Mouse (Mus musculus): ENCODE data around the gene Hist1h4f.
A peak's percentile ranks its signal among the peaks of the same experiment; 100 is the strongest.
"Not testable (repeated sequence)": the region's sequence is repeated elsewhere in the genome, so short reads cannot be mapped to it uniquely, and the experiment has no call there.

The Hist1h4f gene

DNA sequence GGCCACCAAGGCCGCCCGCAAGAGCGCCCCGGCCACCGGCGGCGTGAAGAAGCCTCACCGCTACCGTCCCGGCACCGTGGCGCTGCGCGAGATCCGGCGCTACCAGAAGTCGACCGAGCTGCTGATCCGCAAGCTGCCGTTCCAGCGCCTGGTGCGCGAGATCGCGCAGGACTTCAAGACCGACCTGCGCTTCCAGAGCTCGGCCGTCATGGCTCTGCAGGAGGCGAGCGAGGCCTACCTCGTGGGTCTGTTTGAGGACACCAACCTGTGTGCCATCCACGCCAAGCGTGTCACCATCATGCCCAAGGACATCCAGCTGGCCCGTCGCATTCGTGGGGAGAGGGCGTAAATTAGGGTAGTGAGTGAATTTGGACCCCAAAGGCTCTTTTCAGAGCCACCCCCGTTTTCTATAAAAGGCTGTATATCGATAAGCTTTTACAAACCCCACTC is 24.4 kb upstream of the Hist1h4f start:
- peak in 1 of 2 experiments; percentile 39 for DNase-seq

DNA sequence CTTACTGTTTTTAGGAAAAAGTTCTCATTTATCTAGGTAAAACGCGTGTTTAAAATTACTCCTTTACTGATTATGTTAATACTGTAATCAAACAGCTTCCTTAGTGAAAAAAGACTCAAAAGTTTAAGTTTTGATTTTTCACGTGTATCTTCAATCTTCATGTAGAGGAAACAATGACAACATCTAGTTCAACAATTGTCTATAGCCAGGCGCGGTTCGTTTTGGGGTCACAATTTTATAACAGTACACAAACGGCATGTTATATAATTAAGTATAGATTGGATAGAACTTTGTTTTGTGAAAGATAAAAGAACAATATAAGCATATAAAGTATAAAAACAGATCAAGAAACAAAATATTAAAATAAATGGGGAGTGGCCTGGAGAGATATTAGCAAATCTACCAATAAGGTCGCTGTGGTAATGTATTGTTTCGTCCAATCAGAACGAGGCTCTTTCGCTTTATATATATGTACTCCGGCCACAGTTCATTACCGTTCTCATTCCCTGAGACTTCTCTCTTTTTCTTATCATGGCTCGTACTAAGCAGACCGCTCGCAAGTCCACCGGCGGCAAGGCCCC is 23.9 kb upstream of the Hist1h4f start, which contains the start of gene Hist1h3d:
TSS of gene Hist1h3d (plus strand) at position 493 of the 581 bp plus-strand sequence.
- DNase-seq = peak in 1 of 2 experiments; percentile 66

DNA sequence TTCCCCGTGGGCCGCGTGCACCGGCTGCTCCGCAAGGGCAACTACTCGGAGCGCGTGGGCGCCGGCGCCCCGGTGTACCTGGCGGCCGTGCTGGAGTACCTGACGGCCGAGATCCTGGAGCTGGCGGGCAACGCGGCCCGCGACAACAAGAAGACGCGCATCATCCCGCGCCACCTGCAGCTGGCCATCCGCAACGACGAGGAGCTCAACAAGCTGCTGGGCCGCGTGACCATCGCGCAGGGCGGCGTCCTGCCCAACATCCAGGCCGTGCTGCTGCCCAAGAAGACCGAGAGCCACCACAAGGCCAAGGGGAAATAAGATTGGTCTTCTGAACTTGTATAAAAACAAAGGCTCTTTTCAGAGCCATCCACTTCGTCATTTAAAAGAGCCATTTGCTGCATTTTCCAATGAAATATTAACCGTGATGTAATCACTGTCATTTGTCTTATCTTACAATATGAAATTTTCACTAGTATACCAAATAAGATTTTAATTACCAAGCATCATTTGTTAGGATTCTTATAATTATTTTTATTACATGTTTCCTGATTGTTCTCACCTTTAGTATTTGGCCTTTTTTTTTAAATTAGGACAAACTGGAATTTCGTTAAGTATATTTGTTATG is 23.2 kb upstream of the Hist1h4f start:
- DNase-seq = not testable (repeated sequence)

DNA sequence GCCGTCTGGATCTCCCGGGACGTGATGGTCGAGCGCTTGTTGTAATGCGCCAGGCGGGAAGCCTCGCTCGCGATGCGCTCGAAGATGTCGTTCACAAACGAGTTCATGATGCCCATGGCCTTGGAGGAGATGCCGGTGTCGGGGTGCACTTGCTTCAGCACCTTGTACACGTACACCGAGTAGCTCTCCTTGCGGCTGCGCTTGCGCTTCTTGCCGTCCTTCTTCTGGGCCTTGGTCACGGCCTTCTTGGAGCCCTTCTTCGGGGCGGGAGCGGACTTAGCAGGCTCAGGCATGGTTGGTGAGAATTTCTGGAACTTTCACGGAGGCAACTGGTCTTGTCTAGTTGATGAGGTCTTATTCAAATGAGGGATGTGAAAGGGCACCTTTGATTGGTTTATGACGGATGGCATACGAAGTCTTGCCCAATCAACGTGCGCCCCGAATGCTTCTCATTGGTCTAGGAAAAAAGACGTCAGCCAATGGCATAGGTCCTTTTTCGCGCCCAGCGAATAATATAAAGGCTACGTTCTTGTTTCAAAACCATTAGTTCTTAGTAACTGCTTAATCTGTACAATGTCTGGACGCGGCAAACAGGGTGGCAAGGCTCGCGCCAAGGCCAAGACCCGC is 22.6 kb upstream of the Hist1h4f start, which contains the start of the genes Hist1h2bf and Hist1h2ad:
TSS of gene Hist1h2bf (minus strand) at position 299 of the 627 bp plus-strand sequence.
TSS of gene Hist1h2ad (plus strand) at position 484 of the 627 bp plus-strand sequence.
- DNase-seq = peak; percentile 88 to 94

DNA sequence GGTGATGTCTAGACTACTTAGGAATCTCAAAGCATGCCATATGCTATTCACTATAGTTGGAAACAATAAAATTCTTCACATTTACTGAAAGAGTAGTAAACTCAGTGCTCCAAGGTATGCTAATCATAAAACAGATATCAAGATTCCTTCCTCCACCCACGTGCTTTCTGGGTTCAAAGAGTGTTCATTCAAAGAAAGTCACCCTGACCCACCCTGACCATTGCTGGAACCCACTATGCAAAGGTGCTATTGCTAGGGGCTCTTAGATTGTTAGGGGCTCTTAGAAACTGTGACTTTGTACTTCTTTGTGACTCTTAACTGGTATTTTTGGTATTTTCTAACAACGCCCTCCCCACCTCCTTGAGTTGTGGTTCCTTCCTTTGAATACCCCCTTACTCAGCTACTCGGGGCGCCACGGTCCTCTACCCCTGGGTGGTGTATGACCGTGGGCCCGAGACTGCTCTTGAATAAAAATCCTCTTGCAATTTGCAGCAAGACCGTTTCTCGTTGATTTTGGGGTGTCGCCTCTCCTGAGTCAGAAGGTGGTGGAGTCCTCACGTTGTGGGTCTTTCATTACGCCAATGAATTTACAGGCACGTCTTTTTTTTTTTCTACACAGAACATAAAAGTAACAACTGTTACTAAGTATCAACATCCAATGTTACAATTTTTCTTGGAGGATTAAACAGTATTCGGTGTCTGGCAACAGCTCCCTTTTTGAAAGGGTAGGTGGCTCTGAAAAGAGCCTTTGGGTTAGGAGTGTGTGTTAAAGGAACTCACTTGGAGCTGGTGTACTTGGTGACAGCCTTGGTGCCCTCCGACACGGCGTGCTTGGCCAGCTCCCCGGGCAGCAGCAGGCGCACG is 21.8 kb upstream of the Hist1h4f start:
- DNase-seq = peak in 1 of 2 experiments; percentile 18

DNA sequence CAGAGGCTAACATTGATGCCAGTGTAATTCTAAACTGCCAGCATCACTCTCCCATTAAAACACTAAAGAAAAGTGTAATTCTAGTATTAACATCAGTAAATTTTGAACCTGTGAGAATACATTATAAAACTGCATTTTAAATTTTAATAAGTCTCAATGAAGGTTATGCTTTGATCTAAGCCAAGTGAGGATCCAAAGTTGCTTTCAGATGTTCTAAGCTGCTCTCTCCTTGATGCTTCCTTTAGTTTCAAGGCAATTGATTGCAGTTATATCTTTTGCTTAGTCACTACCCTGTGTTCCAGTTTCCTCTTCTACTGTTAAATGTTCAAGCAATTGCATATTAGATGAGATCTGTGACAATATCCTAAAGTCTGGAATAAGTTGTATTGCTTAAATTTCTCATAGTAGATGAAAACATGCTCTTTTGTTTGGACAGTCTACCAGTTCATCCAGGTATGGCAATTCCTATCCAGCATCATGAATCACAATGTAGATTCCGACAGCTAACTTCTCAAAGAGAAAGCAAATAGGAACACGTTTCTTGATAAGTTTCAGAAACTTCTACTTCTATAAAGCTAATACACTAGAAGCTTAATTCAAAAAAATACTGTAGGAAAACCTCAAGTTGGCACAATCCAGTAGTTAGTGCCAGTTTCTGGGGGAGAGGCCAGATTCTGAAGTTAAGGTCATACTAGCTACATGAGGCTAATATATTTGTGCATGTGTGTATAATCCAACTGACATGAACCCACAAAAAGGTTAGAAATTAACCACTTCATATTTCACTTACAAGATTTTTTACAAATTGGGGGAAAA is 21.0 kb upstream of the Hist1h4f start:
- DNase-seq = no peak

DNA sequence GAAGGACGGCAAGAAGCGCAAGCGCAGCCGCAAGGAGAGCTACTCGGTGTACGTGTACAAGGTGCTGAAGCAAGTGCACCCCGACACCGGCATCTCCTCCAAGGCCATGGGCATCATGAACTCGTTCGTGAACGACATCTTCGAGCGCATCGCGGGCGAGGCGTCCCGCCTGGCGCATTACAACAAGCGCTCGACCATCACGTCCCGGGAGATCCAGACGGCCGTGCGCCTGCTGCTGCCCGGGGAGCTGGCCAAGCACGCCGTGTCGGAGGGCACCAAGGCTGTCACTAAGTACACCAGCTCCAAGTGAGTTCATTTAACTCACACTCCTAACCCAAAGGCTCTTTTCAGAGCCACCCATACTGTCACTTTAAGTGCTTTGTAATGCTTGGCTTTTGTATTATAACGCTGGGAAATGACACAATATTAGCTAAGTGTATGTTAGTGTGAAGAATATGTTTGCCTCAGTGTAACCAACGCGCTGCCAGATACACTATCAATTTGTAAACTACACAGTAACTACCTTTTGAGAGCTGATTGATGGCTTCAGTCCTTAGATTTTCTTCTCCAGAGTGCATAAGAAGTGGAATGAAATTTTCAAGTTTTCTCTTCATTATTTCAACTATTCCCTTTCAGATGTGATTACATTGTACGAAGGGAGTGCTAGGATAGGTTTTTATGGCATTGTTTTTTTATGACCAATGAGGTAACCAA is 20.2 kb upstream of the Hist1h4f start:
- peak in 1 of 2 experiments; percentile 39 for DNase-seq

DNA sequence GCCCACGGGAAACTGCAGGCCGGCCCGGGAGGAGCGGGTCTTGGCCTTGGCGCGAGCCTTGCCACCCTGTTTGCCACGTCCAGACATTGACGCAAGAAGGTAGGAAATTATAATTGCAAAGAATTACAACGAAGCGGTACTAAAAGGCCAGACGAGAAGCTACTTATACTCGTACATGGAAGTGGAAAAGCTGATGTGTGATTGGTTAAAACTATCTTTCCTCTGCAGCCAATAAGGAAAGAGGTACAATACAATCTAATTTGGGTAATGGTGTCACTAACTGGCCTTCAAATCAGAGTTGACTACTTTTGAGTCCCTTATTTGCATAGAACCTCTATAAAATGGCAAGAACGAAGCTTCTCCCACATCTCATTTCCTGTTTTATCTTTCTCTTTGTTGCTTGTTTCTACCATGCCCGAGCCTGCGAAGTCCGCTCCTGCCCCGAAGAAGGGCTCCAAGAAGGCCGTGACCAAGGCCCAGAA is 19.6 kb upstream of the Hist1h4f start, which contains the start of the genes Hist1h2ae and Hist1h2bg:
TSS of gene Hist1h2ae (minus strand) at position 199 of the 482 bp plus-strand sequence.
TSS of gene Hist1h2bg (plus strand) at position 375 of the 482 bp plus-strand sequence.
- DNase-seq = peak; percentile 64 to 79

DNA sequence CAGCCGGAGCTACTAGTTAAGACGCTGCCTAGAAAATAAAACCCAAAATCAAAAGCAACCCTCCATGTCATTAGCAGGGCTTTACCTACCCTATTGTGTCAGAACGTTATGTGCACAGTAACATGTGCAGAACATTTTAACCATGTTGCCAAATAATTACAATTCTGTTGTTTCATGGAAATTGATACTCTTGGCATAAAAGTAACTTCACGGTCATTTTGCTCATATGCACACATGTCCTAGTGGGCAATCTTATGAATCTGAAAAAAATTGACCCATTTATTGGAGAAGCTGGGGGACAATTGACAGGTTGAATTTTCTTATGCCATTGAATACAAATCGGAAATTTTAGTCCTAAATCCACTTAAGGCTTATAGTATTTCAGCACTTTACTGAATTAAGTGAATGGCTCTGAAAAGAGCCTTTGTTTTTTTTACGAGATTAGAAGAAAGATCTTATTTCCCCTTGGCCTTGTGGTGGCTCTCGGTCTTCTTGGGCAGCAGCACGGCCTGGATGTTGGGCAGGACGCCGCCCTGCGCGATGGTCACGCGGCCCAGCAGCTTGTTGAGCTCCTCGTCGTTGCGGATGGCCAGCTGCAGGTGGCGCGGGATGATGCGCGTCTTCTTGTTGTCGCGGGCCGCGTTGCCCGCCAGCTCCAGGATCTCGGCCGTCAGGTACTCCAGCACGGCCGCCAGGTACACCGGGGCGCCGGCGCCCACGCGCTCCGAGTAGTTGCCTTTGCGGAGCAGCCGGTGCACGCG is 19.0 kb upstream of the Hist1h4f start:
- DNase-seq = not testable (repeated sequence)

DNA sequence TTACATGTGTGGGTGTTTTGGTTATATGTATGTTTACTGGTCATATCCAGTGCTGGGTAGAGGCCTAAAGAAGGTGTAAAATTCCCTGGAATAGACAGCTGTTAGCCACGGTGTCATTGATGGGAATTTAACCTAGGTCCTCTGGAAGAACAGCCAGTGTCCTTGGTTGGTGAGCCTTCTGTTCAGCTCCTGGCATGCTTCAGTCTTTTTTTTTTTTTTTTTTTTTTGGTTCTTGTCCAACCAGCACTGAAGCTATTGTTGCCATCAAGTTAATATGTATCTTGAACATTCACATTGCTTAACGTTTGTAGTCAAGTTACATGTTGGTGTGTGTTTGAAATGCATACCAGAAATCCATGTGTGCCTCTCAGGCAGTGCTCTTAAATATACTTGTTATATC is 13.0 kb upstream of the Hist1h4f start:
- no peak for DNase-seq

DNA sequence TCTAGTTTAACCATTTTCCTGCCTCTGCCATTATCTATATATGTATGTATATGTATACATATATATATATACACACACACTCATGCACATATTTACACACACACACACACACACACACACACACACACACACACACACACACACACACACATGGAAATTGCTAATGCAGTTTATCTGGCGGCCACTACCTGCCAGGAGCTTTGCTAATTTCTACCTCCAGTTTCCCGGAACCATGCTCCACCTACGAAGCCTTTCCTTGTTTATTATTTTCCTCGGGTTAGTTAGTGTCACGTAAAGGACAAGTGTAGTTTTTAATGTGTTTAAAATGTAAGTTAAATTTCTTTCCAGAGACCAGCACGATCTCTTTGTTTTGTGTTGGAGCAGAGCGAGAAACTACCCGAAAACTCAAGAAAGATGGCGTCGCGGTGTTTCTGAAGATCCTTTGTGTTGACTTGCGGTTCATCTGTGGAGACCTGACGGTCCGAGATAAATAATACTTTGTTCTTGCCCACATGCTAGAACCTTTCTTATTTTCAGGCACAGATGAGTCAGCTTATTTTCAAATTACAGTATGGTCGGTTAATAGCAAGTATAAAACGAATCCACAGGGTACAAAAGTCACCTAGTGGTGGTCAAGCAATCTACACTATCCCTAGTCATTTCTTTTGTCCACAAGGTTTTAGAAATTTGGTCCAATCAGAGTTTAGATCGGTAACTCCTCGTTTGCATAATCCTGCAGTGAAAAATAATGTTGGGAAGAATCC is 11.4 kb upstream of the Hist1h4f start:
- DNase-seq = peak; percentile 44 to 70

DNA sequence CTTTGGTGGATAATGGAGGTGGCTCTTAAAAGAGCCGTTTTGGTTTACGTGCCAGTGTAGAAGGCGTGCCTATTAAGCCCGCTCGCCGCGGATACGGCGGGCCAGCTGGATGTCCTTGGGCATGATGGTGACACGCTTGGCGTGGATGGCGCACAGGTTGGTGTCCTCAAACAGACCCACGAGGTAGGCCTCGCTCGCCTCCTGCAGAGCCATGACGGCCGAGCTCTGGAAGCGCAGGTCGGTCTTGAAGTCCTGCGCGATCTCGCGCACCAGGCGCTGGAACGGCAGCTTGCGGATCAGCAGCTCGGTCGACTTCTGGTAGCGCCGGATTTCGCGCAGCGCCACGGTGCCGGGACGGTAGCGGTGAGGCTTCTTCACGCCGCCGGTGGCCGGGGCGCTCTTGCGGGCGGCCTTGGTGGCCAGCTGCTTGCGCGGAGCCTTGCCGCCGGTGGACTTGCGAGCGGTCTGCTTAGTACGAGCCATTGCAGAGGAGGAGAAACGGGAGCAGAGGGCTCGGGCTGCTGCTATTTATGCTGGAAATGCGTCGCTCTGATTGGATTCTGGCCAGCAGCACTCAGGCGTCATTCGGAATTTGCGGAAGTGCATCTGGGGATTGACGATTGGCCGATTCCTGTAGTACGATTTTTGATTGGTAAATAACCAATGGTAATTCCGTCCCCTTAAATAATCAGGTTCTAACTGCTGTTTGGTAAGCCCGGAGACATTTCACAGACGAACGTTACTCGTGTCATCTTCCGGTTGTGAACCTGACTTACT is 10.6 kb upstream of the Hist1h4f start, which contains the start of gene Hist1h3e:
TSS of gene Hist1h3e (minus strand) at position 487 of the 777 bp plus-strand sequence.
- peak; percentile 93 to 96 for DNase-seq

DNA sequence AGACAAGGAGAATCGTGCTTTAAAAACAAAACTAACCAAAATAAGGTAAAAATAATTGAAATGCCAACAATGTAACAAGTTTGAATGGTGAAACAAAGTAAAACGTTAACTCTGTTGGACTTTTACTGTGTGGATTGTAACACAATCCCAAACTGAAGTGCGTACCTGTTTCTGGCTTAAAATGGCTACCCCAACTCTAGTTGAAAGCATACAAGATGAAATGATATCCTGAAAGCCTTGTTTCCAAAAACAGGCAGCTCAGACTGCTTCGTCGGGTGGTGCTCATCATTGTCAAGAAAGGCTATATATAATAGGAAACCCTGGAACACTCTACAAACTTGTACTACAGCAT is 10.1 kb upstream of the Hist1h4f start:
- not testable (repeated sequence) for DNase-seq

DNA sequence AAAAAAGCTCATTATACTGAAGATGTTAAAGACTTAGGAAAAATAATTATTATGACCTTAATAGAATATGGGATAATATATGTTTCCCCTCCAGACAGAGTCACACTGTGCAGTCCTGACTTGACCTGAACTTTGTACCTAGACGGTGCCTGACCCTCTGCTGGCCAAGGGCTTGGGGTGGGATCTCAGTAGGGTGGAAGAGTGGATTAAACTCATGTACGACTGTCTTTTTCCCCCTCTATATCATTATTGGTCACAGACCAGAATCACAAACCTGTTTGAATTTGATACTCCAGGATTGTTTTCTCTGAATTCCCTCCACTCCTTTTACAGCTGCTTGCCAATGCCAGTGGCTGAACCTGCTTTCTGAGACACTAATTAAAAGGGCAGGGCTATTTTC is 9.3 kb upstream of the Hist1h4f start:
- not testable (repeated sequence) for DNase-seq

DNA sequence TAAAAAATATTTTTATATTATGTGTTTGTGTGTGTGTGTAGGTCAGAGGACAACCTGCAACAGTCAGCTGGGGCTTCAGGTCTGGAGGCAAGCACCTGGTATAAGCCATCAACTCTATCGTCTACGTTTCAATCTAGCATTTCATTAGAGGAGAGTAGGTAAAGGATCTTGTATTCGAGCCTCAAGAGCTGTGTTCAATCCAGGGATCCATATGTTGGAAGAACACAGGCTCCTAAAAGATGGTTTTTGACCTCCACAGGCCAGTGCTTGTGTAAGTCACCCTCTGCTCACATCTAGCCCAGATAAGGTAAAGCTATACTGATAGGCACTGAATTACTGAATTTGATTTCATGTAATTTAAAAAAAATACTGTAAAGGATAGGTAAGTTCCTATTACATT is 5.5 kb upstream of the Hist1h4f start:
- no peak for DNase-seq

DNA sequence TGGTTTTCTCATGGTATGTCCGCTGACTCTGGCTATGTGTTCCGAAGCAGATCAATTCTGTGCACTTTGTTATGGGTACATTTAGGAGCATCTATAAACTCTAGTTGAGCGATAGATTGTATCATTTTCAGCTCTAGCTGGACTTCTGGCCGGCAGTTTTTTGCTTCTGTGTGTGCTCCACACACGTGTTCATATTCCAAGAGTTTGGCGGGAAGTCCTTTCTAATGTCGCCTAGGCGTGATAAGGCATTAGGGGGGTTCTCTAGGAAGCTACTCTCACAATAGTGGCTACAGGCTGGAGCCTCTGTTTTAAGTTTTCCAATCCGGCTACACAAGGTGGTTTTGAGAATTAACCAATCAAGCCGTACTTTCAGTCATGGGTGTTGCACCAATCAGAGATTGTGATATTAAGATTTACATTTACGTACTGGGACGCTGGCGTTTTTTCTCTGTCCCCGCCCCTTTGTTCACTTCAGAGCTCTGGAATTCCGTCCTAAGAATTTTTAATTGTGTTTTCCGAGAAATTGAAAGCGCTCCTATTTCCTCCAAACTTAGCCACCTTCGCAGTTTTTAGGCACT is 4.5 kb upstream of the Hist1h4f start:
- DNase-seq = peak; percentile 73 to 85

DNA sequence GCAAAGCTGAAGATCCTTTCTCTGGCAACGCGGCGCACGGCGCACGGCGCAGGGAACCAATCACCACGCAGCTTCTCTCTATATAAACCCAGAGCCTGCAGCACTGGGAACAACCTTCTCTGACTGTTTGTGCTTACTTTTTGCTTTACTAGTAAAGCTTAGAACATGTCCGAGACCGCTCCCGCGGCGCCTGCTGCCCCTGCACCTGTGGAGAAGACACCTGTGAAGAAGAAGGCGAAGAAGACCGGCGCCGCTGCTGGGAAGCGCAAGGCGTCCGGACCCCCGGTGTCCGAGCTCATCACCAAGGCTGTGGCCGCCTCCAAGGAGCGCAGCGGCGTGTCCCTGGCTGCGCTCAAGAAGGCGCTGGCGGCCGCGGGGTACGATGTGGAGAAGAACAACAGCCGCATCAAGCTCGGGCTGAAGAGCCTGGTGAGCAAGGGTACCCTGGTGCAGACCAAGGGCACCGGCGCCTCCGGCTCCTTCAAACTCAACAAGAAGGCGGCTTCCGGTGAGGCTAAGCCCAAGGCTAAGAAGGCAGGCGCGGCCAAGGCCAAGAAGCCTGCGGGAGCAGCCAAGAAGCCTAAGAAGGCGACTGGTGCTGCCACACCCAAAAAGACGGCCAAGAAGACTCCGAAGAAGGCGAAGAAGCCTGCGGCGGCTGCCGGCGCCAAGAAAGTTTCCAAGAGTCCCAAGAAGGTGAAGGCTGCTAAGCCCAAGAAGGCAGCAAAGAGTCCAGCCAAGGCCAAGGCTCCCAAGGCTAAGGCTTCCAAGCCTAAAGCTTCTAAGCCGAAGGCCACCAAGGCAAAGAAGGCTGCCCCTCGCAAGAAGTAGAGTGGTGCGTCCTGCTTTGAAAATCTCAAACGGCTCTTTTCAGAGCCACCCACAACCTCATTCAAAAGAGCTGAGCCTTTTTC is 3.7 kb upstream of the Hist1h4f start:
- DNase-seq = peak; percentile 78 to 89

Measured in kidney, postnatal 4 days (tissue).